11 mouse cellular contexts compared by ENCODE assay signal in genomic region chr8:124399403-124399861, GRCm38 (mm10). TPM values are rescaled to one million over a fixed set of nuclear protein-coding genes. Genes with fewer than 3 reads are reported as not detected.
DNase-seq lines count a peak whose midpoint lies in the region; TF ChIP-seq lines count a peak whose summit lies in the region.
"Had no signal": no experiment of that assay in that cellular context is flagged by ENCODE, and none has a peak within 500 bp of the region (broad histone marks: within the 10 kb centered on the region; RNA-seq: fewer than 3 reads in every experiment).

No protein-coding gene starts in this region.

- H3K4me3 ChIP-seq in layer of hippocampus, adult 2 months, result no peak overlapping the region
- H3K4me3 ChIP-seq: embryonic facial prominence, embryonic 15.5 days; liver, embryonic 15.5 days had no signal

- DNase-seq in gastrocnemius, postnatal 10 days, result peak; percentile 24
- DNase-seq in gastrocnemius, postnatal 14 days, result no peak
- DNase-seq in right cerebral cortex, adult 18-20 months, result peak; percentile 81
- DNase-seq in right cerebral cortex, postnatal 25 days, result no peak
- peak; percentile 62 to 66 for DNase-seq in layer of hippocampus, adult 2 months (ENCODE audit: low spot score in 2 of 2)
- DNase-seq in right cerebral cortex, postnatal 4 days, result peak; percentile 36
- DNase-seq in urinary bladder, adult 18-20 months (ENCODE audit: low spot score in 2 of 2), result no peak
- DNase-seq in urinary bladder, postnatal 4 days (ENCODE audit: low spot score in 2 of 2), result no peak

- no peak for TF ChIP-seq CTCF in layer of hippocampus, adult 2 months (conservative IDR thresholded peaks at IDR 0.05)

- peak overlapping the region; percentile 92 for H3K27ac ChIP-seq in layer of hippocampus, adult 2 months
- H3K27ac ChIP-seq: embryonic facial prominence, embryonic 15.5 days; kidney, postnatal 0 days; liver, embryonic 15.5 days had no signal

- intact Hi-C loops in gastrocnemius, postnatal 14 days (cut with DNase I; ENCODE audit: low total_unique reads), result loop anchor here (5.0 kb wide), 1 partner anchor 173 kb away; no protein-coding TSS in a partner anchor

RNA-seq across cellular contexts. Expression of gene Pgbd5, which starts 40.0 kb away (rescaled TPM):
- 1 to 10 TPM in 1 of 2 experiments, under 1 TPM in 1; 0.63 to 1.8 TPM for total RNA-seq in gastrocnemius, postnatal 10 days (2021)
- under 1 TPM; 0.57 to 0.73 TPM for total RNA-seq in gastrocnemius, postnatal 14 days (2021)
- 100 to 1,000 TPM; 291 to 304 TPM for total RNA-seq in layer of hippocampus, adult 2 months (2021)

Comparison
In these comparisons a context has a peak if more than half of its experiments do, and no peak if none do; other contexts are left out.
1. DNase-seq: peak in gastrocnemius, postnatal 10 days (single experiment), right cerebral cortex, adult 18-20 months (single experiment), layer of hippocampus, adult 2 months (2 of 2) and right cerebral cortex, postnatal 4 days (single experiment); none in gastrocnemius, postnatal 14 days (single experiment), right cerebral cortex, postnatal 25 days (single experiment), urinary bladder, adult 18-20 months (0 of 2) and urinary bladder, postnatal 4 days (0 of 2).
2. RNA of gene Pgbd5, which starts 40.0 kb away (total RNA-seq): 291 to 304 TPM in layer of hippocampus, adult 2 months; 0.63 to 1.8 TPM in gastrocnemius, postnatal 10 days and 0.57 to 0.73 TPM in gastrocnemius, postnatal 14 days; every median in the first group is over 100 times any median in the second.